Mouse (Mus musculus): Measurements from ENCODE around the gene Dennd6b. TPM values are rescaled to one million over a fixed set of nuclear protein-coding genes. Genes with fewer than 3 reads are reported as not detected.

Gene Dennd6b
- polyA plus RNA-seq, 1 experiment from 2014 or later: 40.7 TPM

DNA sequence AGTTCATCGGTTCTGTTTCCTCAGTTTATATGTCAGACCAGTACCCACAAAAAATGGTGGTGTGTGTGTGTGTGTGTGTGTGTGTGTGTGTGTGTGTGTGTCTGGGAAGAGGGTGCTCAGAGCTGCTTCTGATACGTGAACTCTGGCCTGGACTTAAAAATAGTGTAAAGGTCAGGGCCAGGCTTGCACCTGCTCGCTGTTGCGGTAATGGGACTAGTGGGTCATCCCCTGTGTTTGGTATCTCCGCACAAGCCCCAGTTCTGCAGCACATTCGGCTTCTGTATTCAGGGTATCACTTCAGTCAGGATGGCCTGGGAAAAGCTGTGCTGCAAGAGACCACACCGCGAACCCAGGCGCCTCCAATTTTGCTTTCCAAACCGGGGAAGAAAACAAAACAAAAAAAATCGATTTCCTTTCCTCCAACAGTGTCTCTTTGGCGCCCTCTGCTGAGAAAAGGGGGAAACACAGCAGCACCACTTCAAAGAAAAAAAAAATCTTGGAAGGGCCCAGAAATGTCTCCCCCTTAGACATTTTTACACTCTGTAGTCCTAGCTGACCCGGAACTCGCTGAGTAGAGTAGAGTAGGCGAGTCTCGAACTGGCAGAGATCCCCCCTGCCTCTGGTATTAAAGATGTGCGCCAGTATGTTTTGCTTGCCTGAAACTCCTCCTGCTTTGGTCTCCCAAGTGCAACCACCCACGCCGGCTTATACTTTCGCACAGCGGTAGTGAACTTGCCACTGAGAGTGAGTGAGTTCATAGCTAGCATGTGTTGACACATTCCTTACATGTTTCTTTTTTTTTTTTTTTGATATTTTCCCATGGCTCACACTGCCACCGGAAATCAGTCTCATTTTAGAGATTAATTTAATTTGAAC lies 13.8 kb upstream of the Dennd6b start:
- H3K9ac ChIP-seq: peak overlapping the region; percentile 59; the same call in 1 of the 2 replicates
- peaks cover 30% of the 10 kb centered on the region for H3K4me1 ChIP-seq
- peak overlapping the region; percentile 82 for H3K27ac ChIP-seq
- 0 out of 2 replicates have a peak, but pooled peaks cover 2% of the 10 kb centered on the region for H3K36me3 ChIP-seq (ENCODE audit: poor library complexity, severe bottlenecking)
- no peaks in the 10 kb centered on the region for H3K27me3 ChIP-seq
- ATAC-seq: peak; percentile 28; the same call in 1 of the 2 replicates
- H3K4me3 ChIP-seq: peak overlapping the region; percentile 22
- peak overlapping the region; percentile 53 for H3K4me2 ChIP-seq
- H3K9me3 ChIP-seq (replicated peaks): no peaks in the 10 kb centered on the region
- 20% methylated on average over 22 of the region's 22 CpGs for WGBS

DNA sequence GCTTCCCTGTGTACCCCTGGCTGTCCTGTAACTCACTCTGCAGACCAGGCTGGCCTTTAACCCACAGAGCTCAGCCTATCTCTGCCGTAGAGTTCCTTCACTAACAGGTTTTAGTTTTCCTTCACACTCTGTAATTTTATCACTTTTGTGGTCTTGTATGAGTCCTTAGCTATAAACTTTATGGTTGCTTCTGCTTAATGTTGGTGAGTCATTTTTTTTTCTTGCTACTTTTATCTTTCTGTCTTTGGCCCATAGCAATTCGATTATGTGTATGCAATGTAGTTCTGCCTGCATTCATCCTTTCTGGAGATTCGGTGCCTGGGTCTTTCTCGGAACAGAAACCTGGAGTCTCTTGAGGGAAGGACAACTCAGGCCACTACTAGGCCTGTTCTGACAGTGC lies 11.2 kb upstream of the Dennd6b start:
- Histone ChIP-seq H3K4me3 (no peak overlapping the region), H3K27ac (no peak overlapping the region), H3K4me2 (no peak overlapping the region), H3K4me1 (peaks cover 6% of the 10 kb centered on the region), H3K9ac (no peak overlapping the region), H3K27me3 (no peaks in the 10 kb centered on the region), H3K36me3 (ENCODE audit: poor library complexity, severe bottlenecking) (no peaks in the 10 kb centered on the region), H3K9me3 (replicated peaks) (peaks cover 9% of the 10 kb centered on the region; the same call in 1 of the 2 replicates)
- no peak for ATAC-seq
- WGBS: 89% methylated on average over 4 of the region's 4 CpGs

DNA sequence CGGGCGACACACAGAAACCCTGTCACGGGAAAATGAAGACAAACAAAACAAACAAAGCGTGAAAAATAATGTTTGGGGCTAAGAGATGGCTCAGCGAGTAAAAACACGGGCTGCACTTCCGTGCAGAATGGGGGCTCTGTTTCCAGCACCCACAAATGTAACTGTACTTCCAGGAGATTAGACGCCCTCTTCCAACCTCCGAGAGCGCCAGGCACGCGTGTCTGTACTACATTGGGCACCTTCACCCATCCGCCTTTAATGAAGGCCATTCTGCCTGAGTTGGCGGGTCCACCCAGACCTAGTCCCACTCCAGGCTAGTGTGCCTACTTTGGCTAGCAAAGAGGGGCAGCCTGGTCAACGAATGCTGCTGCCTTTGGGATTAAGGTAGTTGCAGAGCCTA lies 760 bp upstream of the Dennd6b start:
- no peaks in the 10 kb centered on the region for H3K27me3 ChIP-seq
- peak overlapping the region; percentile 97; the same call in 1 of the 2 replicates for H3K27ac ChIP-seq
- 0 out of 2 replicates have a peak, but pooled peaks cover 3% of the 10 kb centered on the region for H3K9me3 ChIP-seq (replicated peaks)
- peak overlapping the region; percentile 98 for H3K9ac ChIP-seq
- peaks cover 16% of the 10 kb centered on the region for H3K4me1 ChIP-seq
- peak overlapping the region; percentile 93 for H3K4me3 ChIP-seq
- 67% methylated on average over 15 of the region's 15 CpGs for WGBS
- H3K36me3 ChIP-seq (ENCODE audit: poor library complexity, severe bottlenecking): peaks cover 7% of the 10 kb centered on the region; the same call in 1 of the 2 replicates
- peak overlapping the region; percentile 76 for H3K4me2 ChIP-seq
- ATAC-seq: no peak

DNA sequence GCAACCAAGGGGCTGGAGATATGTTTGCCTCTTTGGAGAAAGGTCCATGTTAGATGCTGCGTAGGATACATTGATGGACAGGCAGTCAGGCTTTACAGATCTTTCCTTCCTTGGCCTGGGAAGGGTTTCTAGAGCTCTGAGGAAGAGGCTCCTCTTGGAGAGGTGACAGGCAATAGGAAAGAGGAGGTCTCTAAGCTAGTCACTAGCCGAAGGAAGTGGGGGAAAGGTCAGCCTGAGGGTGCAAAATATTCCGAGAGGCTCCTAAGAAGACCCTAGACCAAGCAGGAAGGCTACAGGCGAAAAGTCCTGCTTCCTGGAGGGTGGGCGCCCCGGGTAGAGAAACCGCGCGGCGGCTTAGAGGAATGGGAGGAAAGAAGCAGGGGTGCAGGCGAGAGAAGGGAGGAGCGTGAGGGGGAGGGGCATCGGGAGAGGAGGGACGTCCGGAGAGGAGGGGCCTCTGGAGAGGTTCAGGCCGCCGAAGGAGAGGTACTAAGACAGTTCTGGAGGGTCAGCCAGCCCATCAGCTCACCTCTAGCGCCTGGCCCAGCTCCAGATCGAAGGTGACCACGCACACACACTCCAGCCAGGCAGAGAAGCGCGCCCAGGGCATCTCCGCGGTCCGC lies 495 bp downstream of the Dennd6b start:
- Histone ChIP-seq H3K4me1 (peaks cover 16% of the 10 kb centered on the region), H3K4me2 (peak overlapping the region; percentile 76), H3K9ac (peak overlapping the region; percentile 98), H3K36me3 (ENCODE audit: poor library complexity, severe bottlenecking) (peaks cover 16% of the 10 kb centered on the region; the same call in 1 of the 2 replicates), H3K27me3 (no peaks in the 10 kb centered on the region), H3K27ac (peak overlapping the region; percentile 97), H3K4me3 (peak overlapping the region; percentile 93), H3K9me3 (replicated peaks) (no peaks in the 10 kb centered on the region)
- under 1% methylated on average over 25 of the region's 25 CpGs for WGBS
- peak; percentile 94 for ATAC-seq

DNA sequence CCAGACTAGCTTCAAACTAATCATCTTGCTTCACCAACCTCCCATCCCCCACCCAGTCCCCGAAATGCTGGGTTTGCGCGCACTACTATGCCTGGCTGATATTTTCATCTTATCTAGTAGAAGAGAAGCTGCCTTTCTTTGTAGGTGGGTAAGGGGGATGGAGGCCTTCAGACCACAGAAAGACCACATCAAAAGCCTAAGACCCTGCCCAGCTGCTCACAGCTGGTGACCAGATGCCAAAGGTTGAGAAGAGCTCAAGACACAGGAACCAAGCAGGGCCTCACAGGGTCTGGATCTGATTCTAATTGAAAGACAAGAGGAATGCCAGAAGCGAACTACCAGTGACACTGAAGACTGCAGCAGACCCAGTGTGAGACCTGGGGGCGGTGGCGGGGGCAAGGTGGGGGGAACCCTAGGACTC lies 1.0 kb downstream of the Dennd6b start:
- peak overlapping the region; percentile 98 for H3K9ac ChIP-seq
- WGBS: 39% methylated on average over 6 of the region's 6 CpGs
- no peak; the same call in 1 of the 2 replicates for ATAC-seq
- no peaks in the 10 kb centered on the region for H3K9me3 ChIP-seq (replicated peaks)
- no peaks in the 10 kb centered on the region for H3K27me3 ChIP-seq
- H3K36me3 ChIP-seq (ENCODE audit: poor library complexity, severe bottlenecking): peaks cover 21% of the 10 kb centered on the region; the same call in 1 of the 2 replicates
- peaks cover 16% of the 10 kb centered on the region for H3K4me1 ChIP-seq
- peak overlapping the region; percentile 76 for H3K4me2 ChIP-seq
- peak overlapping the region; percentile 93 for H3K4me3 ChIP-seq
- H3K27ac ChIP-seq: peak overlapping the region; percentile 97

DNA sequence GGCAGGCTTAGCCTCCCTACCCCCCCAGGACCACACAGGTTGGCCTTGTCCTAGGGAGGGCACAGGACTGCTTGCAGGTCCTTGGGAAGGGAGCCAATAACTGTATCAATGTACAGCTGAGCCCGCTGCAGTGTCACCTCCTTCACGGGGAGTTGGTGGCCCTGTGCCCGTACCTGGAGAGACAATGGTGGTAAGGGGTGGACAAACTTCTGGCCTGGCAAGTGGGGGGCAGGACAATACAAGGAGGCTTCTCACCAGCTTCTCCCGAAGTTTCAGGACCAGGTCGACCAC lies 11.4 kb downstream of the Dennd6b start:
- Histone ChIP-seq H3K4me1 (peaks cover 44% of the 10 kb centered on the region), H3K27ac (peak overlapping the region; percentile 55), H3K36me3 (ENCODE audit: poor library complexity, severe bottlenecking) (peaks cover 55% of the 10 kb centered on the region), H3K4me2 (no peak overlapping the region), H3K9ac (no peak overlapping the region), H3K27me3 (no peaks in the 10 kb centered on the region), H3K4me3 (no peak overlapping the region), H3K9me3 (replicated peaks) (no peaks in the 10 kb centered on the region)
- WGBS: 66% methylated on average over 5 of the region's 5 CpGs
- ATAC-seq: no peak

DNA sequence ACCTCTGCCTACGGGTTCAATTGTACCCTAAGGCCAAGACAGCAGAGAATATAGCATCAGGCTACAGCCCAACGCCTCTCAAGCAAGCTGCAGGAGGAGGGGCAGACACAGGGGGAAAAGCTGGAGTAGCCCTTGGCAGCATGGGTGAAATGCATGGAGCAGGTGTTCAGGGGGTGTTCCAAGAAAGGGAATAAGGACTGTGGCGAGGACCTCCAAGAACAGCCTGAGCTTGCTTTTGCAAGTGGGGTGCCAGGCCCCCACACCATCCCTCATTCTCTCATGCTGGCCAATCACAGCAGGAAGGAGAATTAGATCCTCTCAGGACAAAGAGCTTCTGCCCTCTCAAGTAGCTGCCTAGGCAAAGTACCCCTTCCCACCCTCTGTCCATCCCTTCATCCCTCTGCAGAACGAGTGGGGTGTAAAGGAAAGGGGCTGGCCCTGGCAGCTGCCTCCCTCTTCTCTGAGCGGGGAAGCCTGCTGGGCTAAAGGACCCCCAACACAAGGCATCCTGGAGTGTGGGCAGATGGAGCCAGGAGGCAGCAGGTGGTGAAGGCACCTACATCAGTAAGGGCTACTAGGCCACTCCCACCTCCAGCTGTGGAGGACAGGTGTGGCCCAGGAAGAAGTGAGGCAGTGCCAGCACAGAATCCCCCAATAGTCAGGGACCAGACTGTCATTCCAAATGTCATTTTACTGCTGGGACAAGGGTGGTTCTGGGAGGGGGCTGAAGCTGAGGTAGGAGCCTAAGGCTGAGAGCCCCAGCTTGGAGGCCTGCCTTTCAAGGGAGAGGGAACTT lies 12.0 kb downstream of the Dennd6b start:
- H3K4me2 ChIP-seq: no peak overlapping the region; the same call in 1 of the 2 replicates
- H3K4me1 ChIP-seq: peaks cover 50% of the 10 kb centered on the region
- H3K9me3 ChIP-seq (replicated peaks): no peaks in the 10 kb centered on the region
- ATAC-seq: no peak
- H3K4me3 ChIP-seq: no peak overlapping the region
- H3K27ac ChIP-seq: peak overlapping the region; percentile 55
- H3K36me3 ChIP-seq (ENCODE audit: poor library complexity, severe bottlenecking): peaks cover 50% of the 10 kb centered on the region
- H3K27me3 ChIP-seq: no peaks in the 10 kb centered on the region
- peak overlapping the region; percentile 21 for H3K9ac ChIP-seq
- 20% methylated on average over 5 of the region's 5 CpGs for WGBS

DNA sequence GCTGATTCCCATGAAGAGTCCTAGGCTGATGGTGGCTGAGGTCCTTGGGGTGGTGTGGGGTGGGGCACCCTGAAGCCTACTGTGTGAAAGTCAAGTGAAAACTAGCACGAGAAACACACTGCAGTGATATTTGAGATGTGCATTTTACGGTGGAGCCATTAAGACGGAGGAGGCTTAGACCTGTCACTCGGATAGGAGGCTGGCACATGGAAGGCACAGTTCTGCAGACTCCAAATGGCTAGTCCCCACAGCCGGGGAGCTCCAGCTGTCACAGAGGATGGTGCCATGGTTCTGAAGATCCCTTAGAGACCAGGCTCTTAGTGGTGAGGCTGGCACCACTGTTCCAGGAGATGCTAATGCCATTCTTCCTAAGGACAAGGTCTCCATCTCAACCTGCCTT lies 13.5 kb downstream of the Dennd6b start:
- 76% methylated on average over 5 of the region's 5 CpGs for WGBS
- no peaks in the 10 kb centered on the region for H3K9me3 ChIP-seq (replicated peaks)
- peaks cover 65% of the 10 kb centered on the region for H3K4me1 ChIP-seq
- no peak overlapping the region for H3K4me3 ChIP-seq
- H3K36me3 ChIP-seq (ENCODE audit: poor library complexity, severe bottlenecking): peaks cover 35% of the 10 kb centered on the region
- H3K9ac ChIP-seq: no peak overlapping the region
- no peak overlapping the region for H3K4me2 ChIP-seq
- no peak for ATAC-seq
- no peaks in the 10 kb centered on the region for H3K27me3 ChIP-seq
- H3K27ac ChIP-seq: peak overlapping the region; percentile 65

DNA sequence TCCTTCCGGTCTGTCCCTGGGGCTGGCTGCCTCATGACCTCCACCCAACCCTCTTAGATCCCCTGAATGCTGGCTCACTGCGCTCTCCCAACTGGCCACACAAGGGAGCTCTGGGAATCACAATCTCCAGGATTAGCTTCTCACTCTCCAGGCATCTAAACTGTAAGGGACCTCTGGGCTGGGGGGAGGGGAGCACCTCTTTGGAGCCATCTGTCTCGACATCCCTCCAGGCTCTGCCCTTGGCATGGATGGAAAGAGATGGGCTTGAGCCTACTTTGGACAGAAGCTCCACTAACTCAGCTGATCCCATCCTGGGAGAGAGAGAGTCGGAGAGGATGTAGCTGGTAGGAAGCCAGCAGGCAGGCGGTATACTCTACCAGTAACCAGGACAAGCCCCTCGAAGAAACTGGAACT lies 14.0 kb downstream of the Dennd6b start:
- WGBS: 42% methylated on average over 6 of the region's 6 CpGs
- Histone ChIP-seq H3K4me2 (no peak overlapping the region), H3K27ac (peak overlapping the region; percentile 65), H3K27me3 (no peaks in the 10 kb centered on the region), H3K36me3 (ENCODE audit: poor library complexity, severe bottlenecking) (peaks cover 30% of the 10 kb centered on the region), H3K9ac (no peak overlapping the region), H3K9me3 (replicated peaks) (no peaks in the 10 kb centered on the region), H3K4me1 (peaks cover 70% of the 10 kb centered on the region), H3K4me3 (no peak overlapping the region)
- no peak for ATAC-seq

DNA sequence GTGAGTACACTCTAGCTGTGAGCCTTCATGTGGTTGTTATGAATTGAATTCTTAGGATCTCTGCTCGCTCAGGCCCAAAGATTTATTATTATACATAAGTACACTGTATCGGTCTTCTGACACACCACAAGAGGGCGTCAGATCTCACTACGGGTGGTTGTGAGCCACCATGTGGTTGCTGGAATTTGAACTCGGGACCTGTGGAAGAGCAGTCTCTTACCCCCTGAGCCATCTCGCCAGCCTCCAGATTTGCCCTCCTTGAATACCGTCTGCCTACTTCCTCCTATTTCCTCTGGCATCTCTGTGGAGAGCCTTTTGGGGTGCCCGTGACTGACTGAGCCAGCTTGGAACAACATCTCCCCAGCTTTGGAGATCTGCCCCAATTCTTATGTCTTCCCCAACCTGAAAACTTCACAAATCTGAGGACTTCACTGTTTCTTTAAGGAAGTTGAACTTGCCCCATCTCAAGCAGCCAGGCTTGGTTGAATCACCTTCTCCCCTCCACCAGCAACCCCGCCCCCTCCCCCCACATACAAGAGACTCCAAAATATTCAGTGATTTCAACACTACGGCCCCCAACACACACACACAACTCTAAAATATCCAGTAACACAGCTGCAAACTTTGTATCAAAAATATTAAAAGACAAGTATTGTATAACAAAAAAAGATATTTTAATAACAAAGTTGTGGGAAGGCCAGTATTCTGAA lies 14.6 kb downstream of the Dennd6b start:
- ATAC-seq: no peak
- peaks cover 24% of the 10 kb centered on the region for H3K36me3 ChIP-seq (ENCODE audit: poor library complexity, severe bottlenecking)
- peak overlapping the region; percentile 78; the same call in 1 of the 2 replicates for H3K4me3 ChIP-seq
- H3K9ac ChIP-seq: no peak overlapping the region
- H3K4me2 ChIP-seq: peak overlapping the region; percentile 85
- 84% methylated on average over 10 of the region's 10 CpGs for WGBS
- peaks cover 76% of the 10 kb centered on the region for H3K4me1 ChIP-seq
- H3K9me3 ChIP-seq (replicated peaks): no peaks in the 10 kb centered on the region
- peak overlapping the region; percentile 95 for H3K27ac ChIP-seq
- no peaks in the 10 kb centered on the region for H3K27me3 ChIP-seq

DNA sequence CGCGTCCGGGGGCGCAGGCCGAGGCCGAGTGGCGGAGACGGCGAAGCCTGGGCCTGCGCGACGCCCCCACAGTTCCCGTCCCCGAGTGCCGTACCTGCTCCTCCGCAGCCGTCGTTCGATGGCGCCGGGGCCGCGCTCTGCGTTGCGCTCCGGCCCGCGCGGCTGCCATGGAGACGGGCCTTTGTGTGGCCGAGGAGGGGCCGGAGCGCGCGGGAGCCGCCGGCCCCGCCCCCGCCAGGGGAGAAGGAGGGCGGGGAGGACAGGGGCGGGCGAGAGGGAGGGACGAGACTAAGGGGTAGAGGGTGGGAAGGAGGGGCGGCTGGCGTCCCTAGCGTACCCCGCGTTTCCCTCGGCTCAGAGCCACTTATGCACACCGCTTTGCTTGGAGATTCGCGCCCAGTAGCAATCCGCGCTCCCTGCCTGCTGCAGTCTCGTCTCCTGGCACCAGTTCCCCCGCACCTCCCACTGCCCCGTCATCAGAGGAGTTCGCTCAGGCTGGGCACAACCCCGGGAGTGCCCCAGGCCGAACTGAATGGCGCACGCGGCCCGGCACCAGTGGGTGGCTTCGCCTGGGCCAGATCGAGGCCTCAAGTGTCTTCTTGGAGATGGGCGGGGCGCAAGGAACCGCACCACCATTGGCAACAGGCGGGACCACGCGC lies 15.6 kb downstream of the Dennd6b start, which contains the start of gene Plxnb2:
TSS of gene Plxnb2 (minus strand) at position 218 of the 659 bp plus-strand sequence.
- Histone ChIP-seq H3K27me3 (no peaks in the 10 kb centered on the region), H3K27ac (peak within 1 kb of the TSS; percentile 95), H3K4me2 (peak within 1 kb of the TSS; percentile 85), H3K4me3 (peak within 1 kb of the TSS; percentile 78), H3K9ac (peak within 1 kb of the TSS; percentile 97), H3K4me1 (peaks cover 86% of the 10 kb centered on the region), H3K36me3 (ENCODE audit: poor library complexity, severe bottlenecking) (peaks cover 14% of the 10 kb centered on the region; the same call in 1 of the 2 replicates), H3K9me3 (replicated peaks) (no peaks in the 10 kb centered on the region)
- ATAC-seq: peak; percentile 85
- 1% methylated on average over 62 of the region's 72 CpGs for whole genome bisulfite sequencing
